Mouse (Mus musculus) stomach, postnatal 0 days (tissue): ENCODE results near the gene Pdha2. TPM values are rescaled to one million over a fixed set of nuclear protein-coding genes. Genes with fewer than 3 reads are reported as not detected.

ENCODE experiments used
- ATAC-seq: fragments of 200-750 bp; cut with Nextera tagmentation; 2 replicates; pipeline ENCODE4 v1.8.0; 2017; ENCODE audit not compliant: low FRiP score, low TSS enrichment
- DNase-seq: peaks from one replicate; pipeline ENCODE4 v3.0.0-alpha.2; 2016; ENCODE audit warnings: low spot score
- H3K27ac ChIP-seq: fragments of 300-500 bp; sonication (generic); replicated peaks from 2 replicates; pipeline ENCODE4 v1.5.1; 2014; ENCODE audit warnings: mild to moderate bottlenecking, control low read depth
- H3K27me3 ChIP-seq: fragments of 300-500 bp; sonication (generic); 2 replicates; pipeline ENCODE4 v1.6.1; 2014; ENCODE audit warnings: low read length; ENCODE audit not compliant: control insufficient read depth, insufficient read depth
- H3K36me3 ChIP-seq: fragments of 300-500 bp; sonication (generic); 2 replicates; pipeline ENCODE4 v1.6.1; 2014; ENCODE audit warnings: low read length, mixed read lengths; ENCODE audit not compliant: control insufficient read depth, insufficient read depth
- H3K4me1 ChIP-seq: fragments of 300-500 bp; sonication (generic); replicated peaks from 2 replicates; pipeline ENCODE4 v1.6.1; 2014; ENCODE audit warnings: antibody characterized with exemption; ENCODE audit not compliant: control insufficient read depth, insufficient read depth
- H3K4me2 ChIP-seq: fragments of 300-500 bp; sonication (generic); replicated peaks from 2 replicates; pipeline ENCODE4 v1.6.1; 2014; ENCODE audit warnings: low read depth, mild to moderate bottlenecking, control low read depth, moderate library complexity
- H3K4me3 ChIP-seq: fragments of 300-500 bp; sonication (generic); 2 replicates; pipeline ENCODE4 v1.5.1; 2014; ENCODE audit warnings: low read depth, low read length, control low read depth
- H3K9ac ChIP-seq: fragments of 300-500 bp; sonication (generic); 2 replicates; pipeline ENCODE4 v1.6.1; 2014; ENCODE audit warnings: mild to moderate bottlenecking, low read length, control low read depth, mixed read lengths
- H3K9me3 ChIP-seq: fragments of 300-500 bp; sonication (generic); 2 replicates; pipeline ENCODE4 v1.6.1; 2016; ENCODE audit warnings: low read length; ENCODE audit not compliant: control insufficient read depth
- CTCF ChIP-seq: IDR thresholded peaks from 2 replicates; pipeline ENCODE4 v1.5.1; 2016; ENCODE audit warnings: antibody characterized with exemption, low read depth, mild to moderate bottlenecking, moderate library complexity
- EP300 ChIP-seq: optimal IDR thresholded peaks from 2 replicates; pipeline ENCODE3; 2016; ENCODE audit warnings: antibody characterized with exemption
- WGBS: fragments of 180-500 bp; shearing (Covaris S2); extraction: QIAGEN DNeasy Blood & Tissue Kit; methylation state at CpG from one replicate; pipeline ENCODE4 v1.1.7; 2014; 5-methylcytosine and 5-hydroxymethylcytosine counted together
- polyA plus RNA-seq: library from polyadenylated mRNA; unstranded; fragments of >200 nt; fragmentation: Nextera tagmentation; extraction: Ambion mirVana; gene quantifications from 2 replicates; pipeline ENCODE4 v1.2.1, GENCODE M21; 2015

Gene Pdha2
- polyA plus RNA-seq, 1 experiment from 2014 or later, result not detected

GRCm38 (mm10) chr3:141211644-141212043 lies 511 bp downstream of the Pdha2 start:
- Histone ChIP-seq H3K36me3 (no peaks in the 10 kb centered on the region), H3K9ac (no peak overlapping the region), H3K4me2 (no peak overlapping the region), H3K4me1 (no peaks in the 10 kb centered on the region), H3K27ac (no peak overlapping the region), H3K9me3 (no peaks in the 10 kb centered on the region), H3K27me3 (no peaks in the 10 kb centered on the region), H3K4me3 (no peak overlapping the region)
- DNase-seq (no peak), ATAC-seq (no peak)
- TF ChIP-seq CTCF, result no peak
- WGBS, result 96% methylated on average over 17 of the region's 17 CpGs

- DNase-seq (no peak), ATAC-seq (no peak)
- no peaks in the 10 kb centered on the region for H3K36me3 ChIP-seq
- H3K27ac ChIP-seq, result no peak overlapping the region
- no peak overlapping the region for H3K9ac ChIP-seq
- H3K9me3 ChIP-seq, result no peaks in the 10 kb centered on the region
- TF ChIP-seq CTCF, result no peak
- no peak for TF ChIP-seq EP300
- H3K27me3 ChIP-seq, result no peaks in the 10 kb centered on the region
- no peak overlapping the region for H3K4me3 ChIP-seq
- H3K4me2 ChIP-seq, result no peak overlapping the region
- no peaks in the 10 kb centered on the region for H3K4me1 ChIP-seq
- WGBS, result 63% methylated on average over 2 of the region's 2 CpGs
Measured at GRCm38 (mm10) chr3:141201766-141202165, 10.4 kb downstream of the Pdha2 start.

- Histone ChIP-seq H3K27me3 (no peaks in the 10 kb centered on the region), H3K4me2 (no peak overlapping the region), H3K4me3 (no peak overlapping the region), H3K9ac (no peak overlapping the region), H3K27ac (no peak overlapping the region), H3K4me1 (no peaks in the 10 kb centered on the region), H3K9me3 (no peaks in the 10 kb centered on the region), H3K36me3 (no peaks in the 10 kb centered on the region)
- DNase-seq (no peak), ATAC-seq (no peak)
- 65% methylated on average over 4 of the region's 4 CpGs for WGBS
- TF ChIP-seq EP300, result no peak
- no peak for TF ChIP-seq CTCF
Measured at GRCm38 (mm10) chr3:141197308-141197861, 14.8 kb downstream of the Pdha2 start.

GRCm38 (mm10) chr3:141191653-141192052 lies 20.5 kb downstream of the Pdha2 start:
- no peaks in the 10 kb centered on the region for H3K9me3 ChIP-seq
- ATAC-seq (no peak), DNase-seq (no peak)
- H3K4me2 ChIP-seq, result no peak overlapping the region
- H3K27ac ChIP-seq, result no peak overlapping the region
- H3K4me1 ChIP-seq, result no peaks in the 10 kb centered on the region
- 76% methylated on average over 3 of the region's 3 CpGs for WGBS
- H3K36me3 ChIP-seq, result no peaks in the 10 kb centered on the region
- H3K9ac ChIP-seq, result no peak overlapping the region
- H3K27me3 ChIP-seq, result no peaks in the 10 kb centered on the region
- H3K4me3 ChIP-seq, result no peak overlapping the region
- TF ChIP-seq CTCF, result no peak
- TF ChIP-seq EP300, result no peak

GRCm38 (mm10) chr3:141190429-141190828 lies 21.7 kb downstream of the Pdha2 start:
- DNase-seq (no peak), ATAC-seq (no peak)

GRCm38 (mm10) chr3:141160986-141161385 lies 51.2 kb downstream of the Pdha2 start:
- Histone ChIP-seq H3K27ac (no peak overlapping the region), H3K4me3 (no peak overlapping the region), H3K9ac (no peak overlapping the region), H3K27me3 (no peaks in the 10 kb centered on the region), H3K9me3 (no peaks in the 10 kb centered on the region), H3K4me2 (no peak overlapping the region), H3K4me1 (no peaks in the 10 kb centered on the region), H3K36me3 (no peaks in the 10 kb centered on the region)
- TF ChIP-seq CTCF (no peak), EP300 (no peak)
- no peak for ATAC-seq
- no peak for DNase-seq

More at GRCm38 (mm10) chr3:141190429-141190828, 21.7 kb downstream of the Pdha2 start:
- H3K36me3 ChIP-seq, result no peaks in the 10 kb centered on the region
- no peak for TF ChIP-seq EP300
- TF ChIP-seq CTCF, result no peak
- no peak overlapping the region for H3K4me3 ChIP-seq
- no peaks in the 10 kb centered on the region for H3K9me3 ChIP-seq
- 73% methylated on average over 4 of the region's 4 CpGs for WGBS
- no peak overlapping the region for H3K4me2 ChIP-seq
- H3K27ac ChIP-seq, result no peak overlapping the region
- no peak overlapping the region for H3K9ac ChIP-seq
- no peaks in the 10 kb centered on the region for H3K4me1 ChIP-seq
- H3K27me3 ChIP-seq, result no peaks in the 10 kb centered on the region
